Mouse (Mus musculus) liver, postnatal 0 days (tissue): Measurements from ENCODE around the gene Gpnmb.

Experiments used
- CTCF ChIP-seq: sonication (generic); IDR thresholded peaks from 2 replicates; pipeline ENCODE4 v1.5.1; 2016; ENCODE audit warnings: antibody characterized with exemption, low read depth
- EP300 ChIP-seq: IDR thresholded peaks from 2 replicates; pipeline ENCODE4 v1.6.1; 2016; ENCODE audit warnings: antibody characterized with exemption, low read depth, mild to moderate bottlenecking

GRCm38 (mm10) chr6:49119462-49120135, 83.3 kb downstream of the Gpnmb start:
- TF ChIP-seq CTCF, result no peak
- TF ChIP-seq EP300, result no peak
